Mouse (Mus musculus) right cerebral cortex, postnatal 10 days (tissue): ENCODE measurements around the gene Stard3nl.

Source experiments
- DNase-seq, 2 experiments: peaks; one replicate each; pipeline ENCODE4 v3.0.0; 2021; ENCODE audit warnings: low spot score in 2 of 2

The Stard3nl gene

GRCm38 (mm10) chr13:19395688-19396354, at the start of gene Stard3nl:
Gene Stard3nl, minus strand, starts transcription at chr13:19395795.
- DNase-seq = peak; percentile 100

- no peak for DNase-seq
Observed at GRCm38 (mm10) chr13:19438040-19438439, 42.4 kb upstream of the Stard3nl start.

- no peak for DNase-seq
Observed at GRCm38 (mm10) chr13:19429812-19430370, 34.3 kb upstream of the Stard3nl start.

GRCm38 (mm10) chr13:19428076-19428475, 32.5 kb upstream of the Stard3nl start:
- DNase-seq = no peak

- DNase-seq = no peak
Observed at GRCm38 (mm10) chr13:19424563-19424962, 29.0 kb upstream of the Stard3nl start.

- no peak for DNase-seq
Observed at GRCm38 (mm10) chr13:19422521-19422920, 26.9 kb upstream of the Stard3nl start.

GRCm38 (mm10) chr13:19417885-19418521, 22.4 kb upstream of the Stard3nl start:
- DNase-seq = no peak

GRCm38 (mm10) chr13:19415894-19416531, 20.4 kb upstream of the Stard3nl start:
- no peak for DNase-seq

- DNase-seq = no peak
Observed at GRCm38 (mm10) chr13:19415337-19415736, 19.7 kb upstream of the Stard3nl start.

- DNase-seq = no peak
Observed at GRCm38 (mm10) chr13:19412334-19412939, 16.8 kb upstream of the Stard3nl start.

GRCm38 (mm10) chr13:19411886-19412285, 16.3 kb upstream of the Stard3nl start:
- DNase-seq = no peak

GRCm38 (mm10) chr13:19410694-19411093, 15.1 kb upstream of the Stard3nl start:
- no peak for DNase-seq

GRCm38 (mm10) chr13:19407953-19408352, 12.4 kb upstream of the Stard3nl start:
- no peak for DNase-seq

GRCm38 (mm10) chr13:19404623-19405022, 9.0 kb upstream of the Stard3nl start:
- DNase-seq = no peak

GRCm38 (mm10) chr13:19394798-19395687, 552 bp downstream of the Stard3nl start:
- no peak for DNase-seq

GRCm38 (mm10) chr13:19394171-19394570, 1.4 kb downstream of the Stard3nl start:
- no peak for DNase-seq

- no peak for DNase-seq
Observed at GRCm38 (mm10) chr13:19393731-19394130, 1.9 kb downstream of the Stard3nl start.

GRCm38 (mm10) chr13:19391608-19392007, 4.0 kb downstream of the Stard3nl start:
- no peak for DNase-seq

- DNase-seq = no peak
Observed at GRCm38 (mm10) chr13:19390296-19390695, 5.3 kb downstream of the Stard3nl start.

- DNase-seq = no peak
Observed at GRCm38 (mm10) chr13:19389896-19390295, 5.7 kb downstream of the Stard3nl start.

- no peak for DNase-seq
Observed at GRCm38 (mm10) chr13:19389434-19389833, 6.2 kb downstream of the Stard3nl start.
